In genomic region chr2:93615845-93616689, GRCm38 (mm10) we compare ENCODE assay signal across 28 mouse cellular contexts. TPM values are rescaled to one million over a fixed set of nuclear protein-coding genes. Genes with fewer than 3 reads are reported as not detected.
DNase-seq lines count a peak whose midpoint lies in the region; ATAC-seq lines count a peak whose summit lies in the region.
"Had no signal": no experiment of that assay in that cellular context is flagged by ENCODE, and none has a peak within 500 bp of the region (broad histone marks: within the 10 kb centered on the region; RNA-seq: fewer than 3 reads in every experiment).

No protein-coding gene starts in this region.

- no peak; the same call in 1 of the 2 replicates for ATAC-seq in kidney, embryonic 16.5 days (ENCODE audit: low FRiP score, low TSS enrichment)
- ATAC-seq: forebrain, embryonic 13.5 days; hindbrain, embryonic 16.5 days; intestine, embryonic 16.5 days; midbrain, embryonic 13.5 days had no signal

- no peak overlapping the region for H3K4me3 ChIP-seq in kidney, embryonic 16.5 days (ENCODE audit: low read length)
- H3K4me3 ChIP-seq: forebrain, embryonic 13.5 days; liver, embryonic 13.5 days; midbrain, embryonic 13.5 days; neural tube, embryonic 12.5 days had no signal

- peaks cover 13% of the 10 kb centered on the region for H3K4me1 ChIP-seq in kidney, embryonic 16.5 days (ENCODE audit: insufficient read depth, low read length)
- H3K4me1 ChIP-seq: liver, embryonic 13.5 days had no signal

- peaks cover 43% of the 10 kb centered on the region for H3K27me3 ChIP-seq in kidney, embryonic 16.5 days (ENCODE audit: insufficient read depth, low read length)

- no peak overlapping the region for H3K27ac ChIP-seq in kidney, embryonic 16.5 days (ENCODE audit: low read length)
- H3K27ac ChIP-seq: forebrain, embryonic 13.5 days; liver, embryonic 13.5 days; midbrain, embryonic 13.5 days; neural tube, embryonic 12.5 days had no signal

- peak; percentile 56 for DNase-seq in embryo, embryonic 10 days (ENCODE audit: low spot score)
- no peak for DNase-seq in embryo, embryonic 9.5 days (ENCODE audit: extremely low spot score)
- DNase-seq in kidney, adult 11 months: no peak
- DNase-seq in forelimb bud, embryonic 11.5 days (ENCODE audit: low read depth, low spot score): peak; percentile 71
- peak; percentile 21 for DNase-seq in mesoderm, embryonic 11.5 days (ENCODE audit: low read depth, low spot score)
- DNase-seq in left cerebral cortex, adult 9 months (ENCODE audit: low spot score in 2 of 2): no peak
- DNase-seq in spleen, adult 12 weeks (ENCODE audit: low spot score): no peak
- DNase-seq: adrenal gland, postnatal 14 days; cerebellum, adult 8-10 months; cerebellum, postnatal 36 days; gastrocnemius, postnatal 10 days; heart, adult 18-20 months; heart, postnatal 4 days; liver, embryonic 13.5 days; lung, adult 2 months; lung, postnatal 14 days; right cerebral cortex, postnatal 25 days had no signal

- WGBS in kidney, embryonic 16.5 days: 21% methylated on average over 27 of the region's 27 CpGs

- H3K9me3 ChIP-seq in kidney, embryonic 16.5 days (ENCODE audit: low read length): no peaks in the 10 kb centered on the region
- H3K9me3 ChIP-seq: forebrain, embryonic 13.5 days; liver, embryonic 13.5 days; midbrain, embryonic 13.5 days; neural tube, embryonic 12.5 days had no signal

- 0 out of 2 replicates have a peak overlapping the region, but pooled peaks have one; percentile 16 for H3K9ac ChIP-seq in kidney, embryonic 16.5 days (replicated peaks; ENCODE audit: low read length)
- H3K9ac ChIP-seq: forebrain, embryonic 13.5 days; liver, embryonic 13.5 days; midbrain, embryonic 13.5 days; neural tube, embryonic 12.5 days had no signal

- H3K4me2 ChIP-seq in kidney, embryonic 16.5 days (replicated peaks; ENCODE audit: low read depth, low read length): peak overlapping the region; percentile 11; the same call in 1 of the 2 replicates
- H3K4me2 ChIP-seq: forebrain, embryonic 13.5 days; liver, embryonic 13.5 days; midbrain, embryonic 13.5 days; neural tube, embryonic 12.5 days had no signal

- H3K36me3 ChIP-seq in kidney, embryonic 16.5 days (ENCODE audit: insufficient read depth, low read length): no peaks in the 10 kb centered on the region
- H3K36me3 ChIP-seq: liver, embryonic 13.5 days; midbrain, embryonic 13.5 days; neural tube, embryonic 12.5 days had no signal

RNA-seq across cellular contexts. Expression of gene Alx4, which starts 26.1 kb away (rescaled TPM):
- 0.17 and 0.21 TPM in 2 replicates for polyA plus RNA-seq in kidney, embryonic 16.5 days (2015; fragmentation: Nextera tagmentation; extraction: Ambion mirVana)

RNA-seq across cellular contexts. Expression of gene Gm10803, which starts 55.7 kb away (rescaled TPM):
- polyA plus RNA-seq in kidney, embryonic 16.5 days (2015; fragmentation: Nextera tagmentation; extraction: Ambion mirVana): not detected in 2 replicates
- polyA plus RNA-seq: forebrain, embryonic 13.5 days; heart, embryonic 14.5 days; hindbrain, embryonic 16.5 days; intestine, embryonic 16.5 days; kidney, embryonic 14.5 days; large intestine, adult 2 months; liver, embryonic 13.5 days; lung, adult 2 months; midbrain, embryonic 13.5 days; neural tube, embryonic 12.5 days; spleen, adult 2 months; testis, adult 2 months had no signal

Comparison
In these comparisons a context has a peak if more than half of its experiments do, and no peak if none do; other contexts are left out.
1. DNase-seq: peak in embryo, embryonic 10 days (single experiment), forelimb bud, embryonic 11.5 days (single experiment) and mesoderm, embryonic 11.5 days (single experiment); none in embryo, embryonic 9.5 days (single experiment), kidney, adult 11 months (single experiment), left cerebral cortex, adult 9 months (0 of 2) and spleen, adult 12 weeks (single experiment).